Mouse (Mus musculus): Measurements from ENCODE around the gene Sod1. TPM values are rescaled to one million over a fixed set of nuclear protein-coding genes. Genes with fewer than 3 reads are reported as not detected.
A peak's percentile ranks its signal among the peaks of the same experiment; 100 is the strongest.

Gene Sod1
- total RNA-seq (2014; rRNA removed; ENCODE audit: low replicate concordance) (155 and 222 TPM in 2 replicates), polyA plus RNA-seq (2015; fragmentation: Nextera tagmentation; extraction: Ambion mirVana) (1,411 and 1,533 TPM in 2 replicates)

DNA sequence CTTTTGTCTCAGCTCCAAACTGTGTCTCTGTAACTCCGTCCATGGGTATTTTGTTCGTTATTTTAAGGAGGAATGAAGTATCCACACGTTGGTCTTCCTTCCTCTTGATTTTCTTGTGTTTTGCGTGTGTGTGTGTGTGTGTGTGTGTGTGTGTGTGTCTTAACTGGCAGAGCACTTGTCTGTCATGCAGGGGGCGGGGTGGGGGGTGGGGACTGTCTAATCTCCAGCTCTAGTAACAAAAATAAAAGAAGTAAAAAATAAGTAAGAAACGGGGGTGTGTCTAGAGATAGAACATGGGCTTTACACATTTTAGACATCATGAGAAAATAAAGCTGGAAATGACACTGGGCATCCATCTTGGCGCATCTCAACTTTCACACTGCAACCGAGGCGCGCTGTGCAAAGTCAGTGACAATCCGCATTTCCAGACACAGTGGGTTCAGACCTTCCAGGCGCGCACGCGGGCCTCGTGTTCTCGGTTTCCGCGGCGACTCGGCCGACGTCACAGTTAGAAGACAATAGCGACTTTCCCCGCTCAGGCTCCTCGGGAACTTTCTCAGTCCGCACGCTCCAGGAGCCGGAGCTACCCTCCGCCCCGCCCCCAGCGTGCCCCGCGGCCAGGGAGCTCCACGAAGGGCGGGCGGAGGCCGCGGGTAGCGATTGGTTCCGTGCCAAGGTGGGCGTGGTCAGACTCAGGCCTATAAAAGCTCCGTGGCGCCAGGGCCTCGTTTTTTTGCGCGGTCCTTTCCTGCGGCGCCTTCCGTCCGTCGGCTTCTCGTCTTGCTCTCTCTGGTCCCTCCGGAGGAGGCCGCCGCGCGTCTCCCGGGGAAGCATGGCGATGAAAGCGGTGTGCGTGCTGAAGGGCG, at the start of gene Sod1:
Gene Sod1, plus strand, starts transcription at position 729 of the 866 bp plus-strand sequence.
- Histone ChIP-seq H3K4me2 (ENCODE audit: low read depth, low read length) (peak within 1 kb of the TSS; percentile 77), H3K4me1 (ENCODE audit: control insufficient read depth, insufficient read depth) (peaks cover 24% of the 10 kb centered on the region), H3K36me3 (replicated peaks; ENCODE audit: control insufficient read depth, insufficient read depth, low read length) (peaks cover 21% of the 10 kb centered on the region), H3K27ac (ENCODE audit: low read depth) (peak within 1 kb of the TSS; percentile 96), H3K27me3 (ENCODE audit: control insufficient read depth, insufficient read depth, low read length) (no peaks in the 10 kb centered on the region), H3K9ac (replicated peaks; ENCODE audit: low read depth, low read length) (peak within 1 kb of the TSS; percentile 96), H3K4me3 (ENCODE audit: low read depth, low read length) (peak within 1 kb of the TSS; percentile 95), H3K9me3 (replicated peaks; ENCODE audit: control insufficient read depth, low read length) (no peaks in the 10 kb centered on the region)
- ATAC-seq (ENCODE audit: insufficient read depth, low read depth) = peak; percentile 94
- DNase-seq (ENCODE audit: low spot score) = peak; percentile 90
- TF ChIP-seq EP300 (IDR thresholded peaks at IDR 0.05; ENCODE audit: low read depth) (peak; percentile 74; the same call in 1 of the 2 replicates), CTCF (IDR thresholded peaks at IDR 0.05; ENCODE audit: low read depth) (no peak)
- 2% methylated on average over 63 of the region's 63 CpGs for WGBS

- Histone ChIP-seq H3K4me1 (ENCODE audit: control insufficient read depth, insufficient read depth) (no peaks in the 10 kb centered on the region), H3K4me3 (ENCODE audit: low read depth, low read length) (no peak overlapping the region), H3K9ac (replicated peaks; ENCODE audit: low read depth, low read length) (no peak overlapping the region), H3K4me2 (ENCODE audit: low read depth, low read length) (no peak overlapping the region), H3K36me3 (replicated peaks; ENCODE audit: control insufficient read depth, insufficient read depth, low read length) (no peaks in the 10 kb centered on the region), H3K9me3 (replicated peaks; ENCODE audit: control insufficient read depth, low read length) (no peaks in the 10 kb centered on the region), H3K27me3 (ENCODE audit: control insufficient read depth, insufficient read depth, low read length) (peaks cover 7% of the 10 kb centered on the region; the same call in 1 of the 2 replicates), H3K27ac (ENCODE audit: low read depth) (no peak overlapping the region)
- WGBS = 72% methylated on average over 8 of the region's 8 CpGs
- TF ChIP-seq CTCF (IDR thresholded peaks at IDR 0.05; ENCODE audit: low read depth) (no peak), EP300 (IDR thresholded peaks at IDR 0.05; ENCODE audit: low read depth) (no peak)
- no peak for DNase-seq (ENCODE audit: low spot score)
- no peak for ATAC-seq (ENCODE audit: insufficient read depth, low read depth)
These were observed 49.1 kb upstream of the Sod1 start for GRCm38 (mm10) chr16:90171416-90171815.

- H3K4me3 ChIP-seq (ENCODE audit: low read depth, low read length) = no peak overlapping the region
- TF ChIP-seq EP300 (IDR thresholded peaks at IDR 0.05; ENCODE audit: low read depth) (no peak), CTCF (IDR thresholded peaks at IDR 0.05; ENCODE audit: low read depth) (no peak)
- no peak overlapping the region for H3K4me2 ChIP-seq (ENCODE audit: low read depth, low read length)
- DNase-seq (ENCODE audit: low spot score) = no peak
- H3K4me1 ChIP-seq (ENCODE audit: control insufficient read depth, insufficient read depth) = no peaks in the 10 kb centered on the region
- peak; percentile 17; the same call in 1 of the 2 replicates for ATAC-seq (ENCODE audit: insufficient read depth, low read depth)
- H3K9ac ChIP-seq (replicated peaks; ENCODE audit: low read depth, low read length) = no peak overlapping the region
- no peaks in the 10 kb centered on the region for H3K9me3 ChIP-seq (replicated peaks; ENCODE audit: control insufficient read depth, low read length)
- H3K36me3 ChIP-seq (replicated peaks; ENCODE audit: control insufficient read depth, insufficient read depth, low read length) = no peaks in the 10 kb centered on the region
- 31% methylated on average over 10 of the region's 10 CpGs for WGBS
- H3K27ac ChIP-seq (ENCODE audit: low read depth) = no peak overlapping the region
- no peaks in the 10 kb centered on the region for H3K27me3 ChIP-seq (ENCODE audit: control insufficient read depth, insufficient read depth, low read length)
These were observed 44.1 kb upstream of the Sod1 start for GRCm38 (mm10) chr16:90176472-90176871.

DNA sequence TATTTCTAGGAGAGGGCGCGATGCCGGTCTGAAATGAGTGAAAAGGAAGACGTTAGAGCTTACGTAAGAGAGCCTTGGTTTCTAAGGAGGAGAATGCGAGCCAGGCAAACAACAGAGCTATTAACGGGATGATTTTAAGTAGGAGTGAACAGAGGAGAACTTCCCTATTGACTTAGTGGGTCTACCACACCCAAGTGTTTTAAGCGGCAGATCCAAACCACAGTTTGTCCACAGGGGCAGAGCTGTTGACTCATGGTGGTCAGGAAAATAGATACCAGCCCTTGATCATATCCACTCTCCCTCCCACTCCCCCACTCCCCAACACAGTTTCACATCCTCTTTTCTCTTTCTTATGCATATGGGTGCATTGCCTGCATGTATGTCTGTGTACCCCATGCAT, 43.1 kb upstream of the Sod1 start:
- Histone ChIP-seq H3K4me1 (ENCODE audit: control insufficient read depth, insufficient read depth) (no peaks in the 10 kb centered on the region), H3K36me3 (replicated peaks; ENCODE audit: control insufficient read depth, insufficient read depth, low read length) (no peaks in the 10 kb centered on the region), H3K27me3 (ENCODE audit: control insufficient read depth, insufficient read depth, low read length) (no peaks in the 10 kb centered on the region), H3K27ac (ENCODE audit: low read depth) (no peak overlapping the region), H3K9ac (replicated peaks; ENCODE audit: low read depth, low read length) (no peak overlapping the region), H3K4me2 (ENCODE audit: low read depth, low read length) (no peak overlapping the region), H3K4me3 (ENCODE audit: low read depth, low read length) (no peak overlapping the region), H3K9me3 (replicated peaks; ENCODE audit: control insufficient read depth, low read length) (no peaks in the 10 kb centered on the region)
- no peak for TF ChIP-seq EP300 (IDR thresholded peaks at IDR 0.05; ENCODE audit: low read depth)
- TF ChIP-seq CTCF (IDR thresholded peaks at IDR 0.05; ENCODE audit: low read depth) = no peak
- ATAC-seq (ENCODE audit: insufficient read depth, low read depth) (no peak), DNase-seq (ENCODE audit: low spot score) (no peak)
- WGBS = 74% methylated on average over 8 of the region's 8 CpGs

DNA sequence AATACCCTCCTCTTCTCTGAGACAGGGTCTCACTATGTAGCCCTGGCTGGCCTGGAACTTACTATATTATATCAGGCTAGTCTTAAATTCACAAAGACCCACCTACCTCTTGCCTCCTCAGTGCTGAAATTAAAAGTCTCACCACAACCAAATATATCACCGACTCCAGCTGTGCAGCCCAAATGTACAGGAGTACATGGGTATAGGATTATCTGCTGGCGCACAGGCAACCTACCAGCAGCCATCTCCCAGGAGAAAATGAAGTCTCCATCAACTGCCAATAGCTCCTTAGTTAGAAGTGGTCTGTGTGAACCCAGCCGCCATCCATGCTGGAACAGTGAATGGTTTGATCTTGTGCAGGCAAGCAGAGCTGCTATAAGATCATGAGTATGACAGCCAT, 42.1 kb upstream of the Sod1 start:
- TF ChIP-seq EP300 (IDR thresholded peaks at IDR 0.05; ENCODE audit: low read depth) (no peak), CTCF (IDR thresholded peaks at IDR 0.05; ENCODE audit: low read depth) (no peak)
- Histone ChIP-seq H3K4me2 (ENCODE audit: low read depth, low read length) (no peak overlapping the region), H3K36me3 (replicated peaks; ENCODE audit: control insufficient read depth, insufficient read depth, low read length) (no peaks in the 10 kb centered on the region), H3K9ac (replicated peaks; ENCODE audit: low read depth, low read length) (no peak overlapping the region), H3K27me3 (ENCODE audit: control insufficient read depth, insufficient read depth, low read length) (no peaks in the 10 kb centered on the region), H3K27ac (ENCODE audit: low read depth) (no peak overlapping the region), H3K4me1 (ENCODE audit: control insufficient read depth, insufficient read depth) (no peaks in the 10 kb centered on the region), H3K4me3 (ENCODE audit: low read depth, low read length) (no peak overlapping the region), H3K9me3 (replicated peaks; ENCODE audit: control insufficient read depth, low read length) (no peaks in the 10 kb centered on the region)
- no peak for DNase-seq (ENCODE audit: low spot score)
- WGBS = 91% methylated on average over 3 of the region's 3 CpGs
- ATAC-seq (ENCODE audit: insufficient read depth, low read depth) = no peak

All from heart, postnatal 0 days (tissue).